Mouse (Mus musculus) cortical plate, adult 2 months (tissue): ENCODE measurements around the gene Rpl3l.

Source experiments
- CTCF ChIP-seq: fragments of 200-500 bp; IDR thresholded peaks from 2 replicates; pipeline ENCODE4 v1.5.1; 2011; ENCODE audit warnings: mild to moderate bottlenecking, control low read depth, low read length; ENCODE audit not compliant: insufficient read depth; ENCODE audit errors: extremely low read depth
- POLR2A ChIP-seq: fragments of 200-500 bp; IDR thresholded peaks from 2 replicates; pipeline ENCODE4 v1.6.1; 2011; ENCODE audit warnings: mild to moderate bottlenecking, low read length, control low read depth; ENCODE audit not compliant: insufficient read depth; ENCODE audit errors: extremely low read depth

DNA sequence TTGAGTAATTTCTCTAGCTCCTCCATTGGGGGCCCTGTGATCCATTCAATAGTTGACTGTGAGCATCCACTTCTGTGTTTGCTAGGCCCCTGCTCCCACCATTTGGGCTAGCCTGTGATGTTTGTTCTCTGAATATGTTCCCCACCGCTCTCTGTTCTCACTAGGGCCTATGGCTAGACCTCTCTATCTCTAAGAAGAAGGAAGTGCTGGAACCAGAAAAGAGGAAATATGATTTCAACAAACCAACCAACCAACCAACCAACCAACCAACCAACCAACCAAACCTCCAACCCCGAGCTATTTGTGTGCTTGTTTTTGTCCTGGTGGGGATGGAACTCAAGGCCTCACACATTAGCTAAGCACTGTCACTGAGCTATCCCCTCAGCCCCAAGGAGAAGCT, 53.2 kb downstream of the Rpl3l start:
- TF ChIP-seq CTCF (no peak), POLR2A (no peak)
